Mouse (Mus musculus) cerebellum, postnatal 10 days (tissue): Measurements from ENCODE around the gene Kif23.
A peak's percentile ranks its signal among the peaks of the same experiment; 100 is the strongest.

Source experiments
- DNase-seq, 2 experiments: peaks; one replicate each; pipeline ENCODE4 v3.0.0; 2021; ENCODE audit warnings: mixed read lengths in 2 of 2

Kif23 gene

GRCm38 (mm10) chr9:61946623-61947401 lies at the start of gene Kif23:
Gene Kif23 (minus strand): TSS chr9:61946774.
- peak; percentile 100 for DNase-seq

- no peak for DNase-seq
These were observed 44.6 kb upstream of the Kif23 start for GRCm38 (mm10) chr9:61991158-61991557.

- no peak for DNase-seq
These were observed 44.2 kb upstream of the Kif23 start for GRCm38 (mm10) chr9:61990738-61991137.

GRCm38 (mm10) chr9:61986055-61986454 lies 39.5 kb upstream of the Kif23 start:
- no peak for DNase-seq

GRCm38 (mm10) chr9:61985183-61985863 lies 38.7 kb upstream of the Kif23 start:
- peak; percentile 78 to 81 for DNase-seq

GRCm38 (mm10) chr9:61982940-61983620 lies 36.5 kb upstream of the Kif23 start:
- DNase-seq = no peak

- DNase-seq = no peak
These were observed 35.3 kb upstream of the Kif23 start for GRCm38 (mm10) chr9:61981876-61982275.

GRCm38 (mm10) chr9:61979983-61980382 lies 33.4 kb upstream of the Kif23 start:
- no peak for DNase-seq

GRCm38 (mm10) chr9:61977258-61977945 lies 30.8 kb upstream of the Kif23 start:
- DNase-seq = no peak

GRCm38 (mm10) chr9:61972031-61972430 lies 25.5 kb upstream of the Kif23 start:
- peak; percentile 29 to 36 for DNase-seq

GRCm38 (mm10) chr9:61971045-61971444 lies 24.5 kb upstream of the Kif23 start:
- DNase-seq = no peak

- DNase-seq = peak; percentile 82 to 83
These were observed 20.8 kb upstream of the Kif23 start for GRCm38 (mm10) chr9:61967357-61967756.

- DNase-seq = no peak
These were observed 19.4 kb upstream of the Kif23 start for GRCm38 (mm10) chr9:61965987-61966386.

GRCm38 (mm10) chr9:61965411-61965930 lies 18.9 kb upstream of the Kif23 start:
- peak; percentile 88 for DNase-seq

GRCm38 (mm10) chr9:61963356-61963755 lies 16.8 kb upstream of the Kif23 start:
- no peak for DNase-seq

- no peak for DNase-seq
These were observed 14.6 kb upstream of the Kif23 start for GRCm38 (mm10) chr9:61961181-61961580.

GRCm38 (mm10) chr9:61960753-61961152 lies 14.2 kb upstream of the Kif23 start:
- peak; percentile 46 to 48 for DNase-seq

GRCm38 (mm10) chr9:61959921-61960569 lies 13.5 kb upstream of the Kif23 start:
- no peak for DNase-seq

- DNase-seq = no peak
These were observed 8.1 kb upstream of the Kif23 start for GRCm38 (mm10) chr9:61954707-61955106.

GRCm38 (mm10) chr9:61952241-61952640 lies 5.7 kb upstream of the Kif23 start:
- no peak for DNase-seq

- DNase-seq = peak; percentile 89 to 90
These were observed 1.1 kb upstream of the Kif23 start for GRCm38 (mm10) chr9:61947402-61948346.
